Mouse (Mus musculus): Measurements from ENCODE around the gene Ksr2. TPM values are rescaled to one million over a fixed set of nuclear protein-coding genes. Genes with fewer than 3 reads are reported as not detected.
"Not testable (repeated sequence)": the region's sequence is repeated elsewhere in the genome, so short reads cannot be mapped to it uniquely, and the experiment has no call there.

Ksr2 gene
- total and polyA plus RNA-seq, 3 experiments = not detected

GRCm38 (mm10) chr5:117374372-117375049 is 39.3 kb upstream of the Ksr2 start:
- no peak for DNase-seq (ENCODE audit: low read depth, low spot score)
- Histone ChIP-seq H3K27ac (ENCODE audit: control insufficient read depth, low read depth, low read length) (no peak overlapping the region), H3K36me3 (ENCODE audit: control insufficient read depth in 1 of 2, insufficient read depth in 2 of 2, low read length in 2 of 2) (no peaks in the 10 kb centered on the region; a peak in 1 of 4 replicates), H3K9ac (ENCODE audit: control insufficient read depth, low read depth, low read length, poor library complexity, severe bottlenecking) (no peak overlapping the region), H3K4me1 (ENCODE audit: control insufficient read depth in 1 of 2, insufficient read depth in 2 of 2, low read length in 2 of 2) (no peaks in the 10 kb centered on the region), H3K27me3 (ENCODE audit: control insufficient read depth in 1 of 2, insufficient read depth in 2 of 2, low read length in 2 of 2) (no peaks in the 10 kb centered on the region), H3K4me3 (ENCODE audit: control insufficient read depth in 1 of 2, insufficient read depth in 1 of 2, low read depth in 2 of 2, low read length in 2 of 2) (no peak overlapping the region), H3K79me2 (ENCODE audit: control insufficient read depth, insufficient read depth, low read length, poor library complexity) (peaks cover 1% of the 10 kb centered on the region; the same call in 1 of the 2 replicates), H3K9me3 (replicated peaks; ENCODE audit: insufficient read depth, low read length) (no peaks in the 10 kb centered on the region)
- TF ChIP-seq HCFC1 (IDR thresholded peaks at IDR 0.05; ENCODE audit: low read depth, low read length) (no peak), ETS1 (IDR thresholded peaks at IDR 0.05; ENCODE audit: low read depth, low read length) (no peak), POLR2AphosphoS5 (IDR thresholded peaks at IDR 0.05; ENCODE audit: borderline replicate concordance, low read depth, low read length) (peak; percentile 79; the same call in 1 of the 2 replicates), SMC3 (IDR thresholded peaks at IDR 0.05; ENCODE audit: low read depth, low read length) (no peak)

- no peak overlapping the region for H3K4me3 ChIP-seq (ENCODE audit: control insufficient read depth in 1 of 2, insufficient read depth in 1 of 2, low read depth in 2 of 2, low read length in 2 of 2)
- TF ChIP-seq NELFE (IDR thresholded peaks at IDR 0.05; ENCODE audit: low read depth, low read length) (no peak), MAZ (IDR thresholded peaks at IDR 0.05; ENCODE audit: low read depth, low read length) (no peak), ZNF384 (IDR thresholded peaks at IDR 0.05; ENCODE audit: low read depth, low read length) (no peak), TBP (IDR thresholded peaks at IDR 0.05; ENCODE audit: low read depth, low read length) (no peak), MYB (IDR thresholded peaks at IDR 0.05; ENCODE audit: low read depth, low read length) (no peak), USF1 (IDR thresholded peaks at IDR 0.05; ENCODE audit: low read depth, low read length) (no peak), SMC3 (IDR thresholded peaks at IDR 0.05; ENCODE audit: low read depth, low read length) (no peak), EP300 (IDR thresholded peaks at IDR 0.05; ENCODE audit: low read depth in 1 of 2, low read length in 2 of 2) (no peak), RAD21 (IDR thresholded peaks at IDR 0.05; ENCODE audit: low read depth, low read length) (no peak), ELF1 (IDR thresholded peaks at IDR 0.05; ENCODE audit: low read depth, low read length) (no peak), GATA1 (IDR thresholded peaks at IDR 0.05; ENCODE audit: low read depth, low read length) (no peak), ZKSCAN1 (IDR thresholded peaks at IDR 0.05; ENCODE audit: low read depth, low read length) (no peak), KAT2A (conservative IDR thresholded peaks at IDR 0.05; ENCODE audit: low read depth, low read length) (no peak), BHLHE40 (IDR thresholded peaks at IDR 0.05; ENCODE audit: borderline replicate concordance, low read depth, low read length) (no peak), JUND (IDR thresholded peaks at IDR 0.05; ENCODE audit: low read depth, low read length) (no peak), USF2 (IDR thresholded peaks at IDR 0.05; ENCODE audit: borderline replicate concordance in 1 of 2, insufficient read depth in 1 of 2, low read depth in 1 of 2, low read length in 2 of 2) (no peak), MYC (IDR thresholded peaks at IDR 0.05; ENCODE audit: low read depth, low read length) (no peak), TCF12 (IDR thresholded peaks at IDR 0.05; ENCODE audit: low read depth, low read length) (no peak), TAL1 (IDR thresholded peaks at IDR 0.05; ENCODE audit: low read length) (no peak)
- no peaks in the 10 kb centered on the region; a peak in 1 of 4 replicates for H3K36me3 ChIP-seq (ENCODE audit: control insufficient read depth in 1 of 2, insufficient read depth in 2 of 2, low read length in 2 of 2)
- H3K9ac ChIP-seq (ENCODE audit: control insufficient read depth, low read depth, low read length, poor library complexity, severe bottlenecking) = no peak overlapping the region
- no peaks in the 10 kb centered on the region for H3K4me1 ChIP-seq (ENCODE audit: control insufficient read depth in 1 of 2, insufficient read depth in 2 of 2, low read length in 2 of 2)
- H3K27ac ChIP-seq (ENCODE audit: control insufficient read depth, low read depth, low read length) = no peak overlapping the region
- no peaks in the 10 kb centered on the region for H3K9me3 ChIP-seq (replicated peaks; ENCODE audit: insufficient read depth, low read length)
- no peaks in the 10 kb centered on the region for H3K27me3 ChIP-seq (ENCODE audit: control insufficient read depth in 1 of 2, insufficient read depth in 2 of 2, low read length in 2 of 2)
- peaks cover 1% of the 10 kb centered on the region; the same call in 1 of the 2 replicates for H3K79me2 ChIP-seq (ENCODE audit: control insufficient read depth, insufficient read depth, low read length, poor library complexity)
- no peak for DNase-seq (ENCODE audit: low read depth, low spot score)
These were observed 37.5 kb upstream of the Ksr2 start for GRCm38 (mm10) chr5:117376331-117376761.

GRCm38 (mm10) chr5:117377731-117378130 is 36.1 kb upstream of the Ksr2 start:
- not testable (repeated sequence) for DNase-seq (ENCODE audit: low read depth, low spot score); H3K36me3 ChIP-seq (ENCODE audit: control insufficient read depth in 1 of 2, insufficient read depth in 2 of 2, low read length in 2 of 2); H3K27ac ChIP-seq (ENCODE audit: control insufficient read depth, low read depth, low read length); H3K27me3 ChIP-seq (ENCODE audit: control insufficient read depth in 1 of 2, insufficient read depth in 2 of 2, low read length in 2 of 2); H3K9me3 ChIP-seq (replicated peaks; ENCODE audit: insufficient read depth, low read length); H3K4me3 ChIP-seq (ENCODE audit: control insufficient read depth in 1 of 2, insufficient read depth in 1 of 2, low read depth in 2 of 2, low read length in 2 of 2); H3K9ac ChIP-seq (ENCODE audit: control insufficient read depth, low read depth, low read length, poor library complexity, severe bottlenecking); H3K4me1 ChIP-seq (ENCODE audit: control insufficient read depth in 1 of 2, insufficient read depth in 2 of 2, low read length in 2 of 2); H3K79me2 ChIP-seq (ENCODE audit: control insufficient read depth, insufficient read depth, low read length, poor library complexity)
